Mouse (Mus musculus): ENCODE measurements at regions not wholly inside any gene's neighbourhood (a gene's known extent, or its start where the extent isn't known, plus 50 kb on each side); places are given as distances from the start of the nearest gene placed in this dataset.

DNA sequence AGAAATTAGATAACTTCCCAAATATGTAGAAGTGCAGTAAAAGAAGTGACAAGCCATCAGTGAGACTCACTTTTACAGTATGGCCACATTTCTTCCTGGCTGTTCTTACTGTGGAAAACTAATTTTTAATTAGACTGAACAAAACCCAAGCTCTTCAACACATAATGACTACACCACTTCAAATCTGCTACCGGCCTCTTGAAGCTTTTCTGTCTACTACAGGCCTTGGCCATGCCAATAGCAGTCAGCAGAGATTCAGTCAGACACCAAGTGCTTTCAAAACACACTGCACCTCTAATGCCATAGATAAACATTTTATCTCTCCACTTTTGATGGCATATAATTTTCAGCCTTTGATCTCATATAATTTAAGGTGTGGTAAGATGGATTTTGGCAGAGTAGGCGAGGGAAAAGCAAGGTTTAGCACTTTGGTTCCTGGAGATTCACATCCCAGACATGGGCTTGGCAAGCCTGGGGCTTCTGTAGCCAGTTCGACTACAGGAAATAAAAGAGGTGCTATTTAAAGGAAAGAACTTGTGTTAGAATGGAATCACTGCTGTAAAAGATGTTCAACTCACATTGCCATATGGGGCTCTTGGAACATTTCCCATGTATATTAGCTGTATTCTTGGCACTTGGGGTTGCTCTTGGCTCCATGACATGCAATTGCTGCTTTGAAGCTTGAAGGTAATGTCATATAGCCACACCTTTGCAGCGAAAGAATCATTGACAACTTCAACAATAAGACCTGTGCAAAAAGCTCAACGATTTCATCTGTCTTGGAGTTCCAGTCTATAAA lies 941.9 kb downstream of the Efnb2 start:
- DNase-seq, result no peak

DNA sequence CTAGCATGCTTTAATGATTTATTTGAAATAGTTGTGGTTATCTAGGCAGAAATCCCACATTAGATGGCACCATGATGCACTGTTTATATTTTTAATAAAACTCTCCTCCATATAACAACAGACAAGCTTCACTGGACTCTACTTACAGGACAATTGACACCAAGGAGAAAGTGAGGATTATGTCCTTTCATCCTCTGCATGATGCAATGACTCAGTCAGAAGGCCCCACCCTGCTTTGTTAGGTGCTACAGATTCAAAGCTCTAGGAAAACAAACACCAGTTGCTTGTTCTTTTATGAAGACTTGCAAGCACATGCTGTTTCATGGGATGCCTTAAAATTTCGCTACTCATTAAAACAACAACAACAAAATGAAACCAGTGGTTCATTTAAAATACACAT lies 950.3 kb downstream of the Efnb2 start:
- DNase-seq, result no peak

DNA sequence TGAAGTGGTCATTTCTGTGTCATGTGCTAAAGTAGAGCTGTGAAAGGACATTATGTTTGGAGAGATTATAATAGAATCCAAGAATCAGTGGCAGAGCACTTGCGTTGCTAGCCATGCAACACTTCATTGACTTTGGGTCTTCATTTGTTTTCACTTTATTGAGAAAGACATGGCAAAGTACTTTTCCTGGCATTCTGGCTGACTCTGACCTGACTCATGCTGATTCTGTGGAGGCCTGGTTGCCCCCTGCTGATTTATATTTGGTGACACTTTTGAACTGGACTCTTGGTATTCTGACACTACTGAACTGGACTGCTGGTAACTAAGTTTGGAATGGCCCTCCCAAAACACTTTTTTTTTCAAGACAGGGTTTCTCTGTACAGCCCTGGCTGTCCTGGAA lies 951.6 kb downstream of the Efnb2 start:
- DNase-seq, result no peak

DNA sequence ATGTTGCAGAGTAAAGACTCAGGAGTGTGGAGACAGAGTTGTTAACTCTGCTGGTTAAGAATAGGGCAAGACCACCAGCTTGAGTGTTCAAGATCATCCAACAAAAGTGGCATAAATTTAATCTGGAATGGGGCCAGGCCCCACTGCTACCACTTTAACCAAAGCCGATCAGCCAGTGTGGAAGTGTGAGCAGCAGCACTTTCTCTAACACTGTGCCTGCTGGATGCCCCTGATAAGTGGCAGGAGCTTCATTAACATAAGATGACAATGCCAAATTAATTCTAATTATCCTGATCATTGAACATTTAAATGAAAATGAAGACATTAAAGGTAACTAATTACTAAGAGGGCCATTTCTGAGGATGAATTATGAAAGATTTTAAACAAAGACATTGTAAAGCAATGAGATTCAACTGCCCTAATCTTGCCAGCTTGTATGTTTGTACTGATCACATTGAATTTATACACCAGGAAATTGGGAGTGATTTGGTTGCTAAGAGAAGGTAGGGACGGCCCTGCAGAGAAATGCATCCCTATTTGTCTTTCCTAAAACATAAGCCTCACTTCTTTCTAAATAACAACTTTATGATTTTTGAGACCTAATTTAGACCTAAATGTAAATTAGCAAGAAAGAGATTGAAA lies 969.6 kb downstream of the Efnb2 start:
- DNase-seq, result no peak

DNA sequence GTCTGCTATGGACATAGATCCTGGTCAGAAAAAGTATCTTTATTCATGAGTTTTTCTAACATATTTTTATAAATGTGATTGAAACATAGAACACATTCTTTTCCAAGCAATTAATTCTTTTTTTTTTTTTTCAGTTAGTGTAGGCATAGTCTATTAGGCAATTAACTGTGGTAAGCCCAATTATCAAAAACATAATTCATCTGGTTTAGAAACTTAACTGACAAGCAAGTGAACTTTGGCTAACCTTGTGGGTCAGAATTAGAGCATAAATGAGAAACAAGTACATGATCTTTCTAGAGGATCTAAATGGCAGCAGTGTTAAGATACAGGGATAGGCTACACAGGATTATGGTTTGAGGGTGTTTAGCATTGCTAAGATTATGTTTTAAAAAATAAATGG lies 1007.2 kb downstream of the Efnb2 start:
- DNase-seq, result no peak

All from cerebellum, adult 18-20 months (tissue).